Mouse (Mus musculus): ENCODE results near the gene Zfp931. TPM values are rescaled to one million over a fixed set of nuclear protein-coding genes. Genes with fewer than 3 reads are reported as not detected.

Zfp931 gene
- polyA plus RNA-seq (2015; fragmentation: Nextera tagmentation; extraction: Ambion mirVana): 3.4 and 3.5 TPM in 2 replicates

DNA sequence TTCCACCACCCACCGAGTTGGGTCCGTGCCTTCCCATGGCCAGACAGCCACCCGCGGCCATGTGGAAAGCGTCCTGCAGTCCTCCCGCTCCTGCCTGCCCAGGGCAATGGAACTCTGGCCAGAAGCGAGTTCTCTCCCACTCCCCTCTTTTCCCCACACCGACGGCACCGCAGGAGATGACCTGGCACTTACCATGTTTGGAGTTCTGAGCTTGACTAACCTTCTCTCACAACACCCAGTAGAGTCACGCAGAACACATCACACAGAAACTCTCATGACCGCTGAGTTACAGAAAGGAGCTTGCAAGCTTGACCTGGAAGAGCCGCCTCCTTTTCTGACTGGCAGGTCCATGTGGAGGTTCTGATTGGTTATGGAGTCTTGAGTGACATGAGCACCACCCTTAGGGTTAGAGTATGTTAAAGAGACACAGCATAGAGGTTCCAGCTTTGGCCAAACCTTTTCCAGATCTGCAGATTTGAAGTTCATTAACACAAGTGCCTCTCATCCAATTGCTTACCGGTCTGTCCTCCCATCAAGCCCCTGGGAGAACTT is at the start of gene Zfp931:
Zfp931 (minus strand) TSS at position 311 of the 552 bp plus-strand sequence.

GRCm38 (mm10) chr2:178118801-178119560 is 40.7 kb upstream of the Zfp931 start, which contains the start of gene Phactr3:
Gene Phactr3 (plus strand): TSS chr2:178118975.

DNA sequence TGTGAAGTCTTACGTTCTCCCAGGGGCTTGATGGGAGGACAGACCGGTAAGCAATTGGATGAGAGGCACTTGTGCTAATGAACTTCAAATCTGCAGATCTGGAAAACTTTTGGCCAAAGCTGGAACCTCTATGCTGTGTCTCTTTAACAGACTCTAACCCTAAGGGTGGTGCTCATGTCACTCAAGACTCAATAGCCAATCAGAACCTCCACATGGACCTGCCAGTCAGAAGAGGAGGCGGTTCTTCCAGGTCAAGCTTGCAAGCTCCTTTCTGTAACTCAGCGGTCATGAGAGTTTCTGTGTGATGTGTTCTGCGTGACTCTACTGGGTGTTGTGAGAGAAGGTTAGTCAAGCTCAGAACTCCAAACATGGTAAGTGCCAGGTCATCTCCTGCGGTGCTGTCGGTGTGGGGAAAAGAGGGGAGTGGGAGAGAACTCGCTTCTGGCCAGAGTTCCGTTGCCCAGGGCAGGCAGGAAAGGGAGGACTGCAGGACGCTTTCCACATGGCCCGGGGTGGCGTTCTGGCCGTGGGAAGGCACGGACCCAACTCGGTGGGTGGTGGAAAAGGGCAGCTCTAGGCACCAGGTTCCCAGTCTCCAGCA is 55.2 kb downstream of the Zfp931 start, which contains the start of gene Zfp971:
Zfp971 (plus strand) TSS at position 274 of the 601 bp plus-strand sequence.

Other genes starting within 250 kb of the Zfp931 start
- 8.7 and 12.7 TPM in 2 replicates for gene Gm14325, start 238.1 kb downstream of the Zfp931 start, polyA plus RNA-seq (2015; fragmentation: Nextera tagmentation; extraction: Ambion mirVana)
- 1.9 and 2.4 TPM in 2 replicates for gene Gm14327, start 181.4 kb downstream of the Zfp931 start, polyA plus RNA-seq (2015; fragmentation: Nextera tagmentation; extraction: Ambion mirVana)
- gene Zfp972, start 152.9 kb downstream of the Zfp931 start, polyA plus RNA-seq (2015; fragmentation: Nextera tagmentation; extraction: Ambion mirVana): 1.1 TPM in 1 of 2 replicates, not detected in the other
- 7.0 and 8.6 TPM in 2 replicates for gene Gm14326, start 121.2 kb downstream of the Zfp931 start, polyA plus RNA-seq (2015; fragmentation: Nextera tagmentation; extraction: Ambion mirVana)
- 4.9 and 7.5 TPM in 2 replicates for gene Zfp971, start 55.2 kb downstream of the Zfp931 start, polyA plus RNA-seq (2015; fragmentation: Nextera tagmentation; extraction: Ambion mirVana)
- 0.05 and 0.06 TPM in 2 replicates for gene Phactr3, start 40.5 kb upstream of the Zfp931 start, polyA plus RNA-seq (2015; fragmentation: Nextera tagmentation; extraction: Ambion mirVana)

Measured in spleen, postnatal 0 days (tissue).